Mouse (Mus musculus): ENCODE data around the gene Ccdc134.

Ccdc134 gene

DNA sequence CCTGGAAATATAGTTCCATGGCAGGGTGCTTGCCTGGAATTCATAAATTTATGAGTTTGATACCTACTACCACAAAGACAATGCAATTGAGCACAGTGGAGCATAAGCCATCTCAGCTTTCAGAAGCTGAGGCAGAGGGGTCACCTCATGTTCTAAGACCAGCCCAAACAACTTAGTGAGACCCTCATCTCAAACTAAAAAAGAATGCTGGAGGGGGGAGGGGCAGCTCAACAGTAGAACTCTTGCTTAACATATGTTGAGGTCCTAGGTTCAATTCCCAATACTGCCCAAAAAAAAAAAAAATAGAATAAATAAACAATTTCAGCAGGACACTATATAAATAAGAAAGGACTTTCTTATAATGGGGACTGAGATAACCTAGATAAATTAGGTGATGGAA, 22.3 kb downstream of the Ccdc134 start:
- DNase-seq: no peak

DNA sequence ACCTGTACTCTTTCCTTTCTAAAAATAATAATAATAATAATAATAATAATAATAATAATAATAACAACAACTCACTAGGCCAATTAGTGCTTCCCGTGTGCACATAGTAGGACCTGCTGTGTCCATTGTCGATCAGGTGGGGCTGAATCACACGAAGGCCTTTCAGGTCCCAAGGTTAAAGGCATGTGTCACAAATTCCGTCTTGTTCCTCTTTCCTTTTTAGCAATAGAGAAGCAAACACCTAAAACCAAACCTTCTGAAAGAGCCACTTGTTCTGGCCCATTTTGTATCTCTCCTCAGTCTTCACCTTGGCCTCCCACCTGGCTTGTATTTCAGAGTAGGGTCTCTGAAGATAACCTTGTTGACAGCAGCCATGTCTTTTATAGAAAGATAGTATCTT, 23.5 kb downstream of the Ccdc134 start:
- no peak for DNase-seq

DNA sequence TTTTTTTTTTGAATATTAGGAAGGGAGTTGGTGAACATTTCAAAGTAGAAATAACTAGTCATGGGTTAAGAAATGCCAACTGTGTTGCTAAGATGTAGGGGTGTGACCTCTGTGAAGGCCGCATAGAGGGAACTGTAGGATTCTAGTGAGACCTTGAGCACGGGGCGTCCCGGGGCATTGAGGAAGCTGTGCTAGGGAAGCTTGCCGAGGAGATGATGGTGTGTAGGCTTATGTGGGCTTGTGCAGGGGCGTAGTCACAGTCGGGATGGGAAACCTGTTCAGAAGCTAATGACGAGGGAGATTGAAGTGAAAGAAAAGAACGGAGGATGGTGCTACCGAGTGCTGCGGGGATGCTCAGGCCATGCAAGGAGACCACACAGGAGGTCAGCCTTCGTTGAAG, 24.3 kb downstream of the Ccdc134 start:
- DNase-seq: no peak

DNA sequence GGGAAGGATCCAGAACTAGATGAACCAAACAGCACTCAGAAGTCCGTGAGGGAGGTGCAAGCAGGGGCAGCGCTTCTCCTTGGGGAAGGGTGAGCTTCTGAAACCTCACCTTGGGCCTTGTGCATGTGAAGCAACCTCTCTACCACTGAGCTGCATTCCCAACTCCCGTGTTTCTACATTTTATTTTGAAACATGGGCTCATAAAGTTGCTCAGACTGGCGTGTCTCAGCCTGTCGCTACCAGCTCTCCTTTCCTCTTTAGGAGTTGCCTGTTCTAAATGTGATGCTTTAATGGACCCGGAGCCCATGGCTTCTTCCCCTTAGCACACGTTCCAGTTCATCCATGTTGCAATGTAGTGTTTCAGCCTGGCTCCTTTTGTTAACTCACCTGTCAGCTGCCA, 24.7 kb downstream of the Ccdc134 start:
- no peak for DNase-seq

DNA sequence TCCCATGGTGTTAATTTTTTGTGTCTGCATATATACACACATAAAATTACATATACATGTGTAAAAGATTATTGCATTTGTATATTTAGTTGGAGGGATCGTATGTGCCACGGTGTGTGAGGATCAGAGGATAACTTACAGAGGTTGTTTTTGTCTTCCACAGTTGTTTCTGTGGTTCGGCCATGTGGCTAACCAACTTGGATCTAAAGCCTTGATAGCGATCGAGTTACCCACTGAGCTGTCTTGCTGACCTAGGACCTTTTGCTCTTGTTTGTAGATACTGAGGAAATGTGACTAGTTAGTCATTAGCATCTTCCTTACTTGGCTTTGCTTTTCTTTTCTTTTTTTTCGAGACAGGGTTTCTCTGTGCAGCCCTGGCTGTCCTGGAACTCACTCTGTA, 28.6 kb downstream of the Ccdc134 start:
- no peak for DNase-seq

DNA sequence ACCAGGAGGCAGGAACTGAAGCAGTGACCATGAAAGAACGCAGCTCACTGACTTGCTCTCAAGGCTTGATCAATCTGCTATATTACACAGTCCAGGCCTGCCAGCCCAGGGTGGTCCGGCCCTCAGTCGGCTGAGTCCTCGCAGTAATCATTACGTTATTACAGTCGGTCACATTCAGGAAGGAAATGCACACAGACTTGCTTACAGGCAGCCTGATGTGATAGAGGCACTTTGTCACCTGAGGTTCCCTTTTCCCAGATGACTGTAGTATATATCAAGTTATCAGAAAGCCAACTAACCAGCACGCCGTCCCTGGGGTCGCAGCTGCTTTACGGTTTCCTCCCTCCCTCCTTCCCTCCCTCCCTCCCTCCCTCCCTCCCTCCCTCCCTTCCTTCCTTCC, 29.2 kb downstream of the Ccdc134 start:
- no peak for DNase-seq

DNA sequence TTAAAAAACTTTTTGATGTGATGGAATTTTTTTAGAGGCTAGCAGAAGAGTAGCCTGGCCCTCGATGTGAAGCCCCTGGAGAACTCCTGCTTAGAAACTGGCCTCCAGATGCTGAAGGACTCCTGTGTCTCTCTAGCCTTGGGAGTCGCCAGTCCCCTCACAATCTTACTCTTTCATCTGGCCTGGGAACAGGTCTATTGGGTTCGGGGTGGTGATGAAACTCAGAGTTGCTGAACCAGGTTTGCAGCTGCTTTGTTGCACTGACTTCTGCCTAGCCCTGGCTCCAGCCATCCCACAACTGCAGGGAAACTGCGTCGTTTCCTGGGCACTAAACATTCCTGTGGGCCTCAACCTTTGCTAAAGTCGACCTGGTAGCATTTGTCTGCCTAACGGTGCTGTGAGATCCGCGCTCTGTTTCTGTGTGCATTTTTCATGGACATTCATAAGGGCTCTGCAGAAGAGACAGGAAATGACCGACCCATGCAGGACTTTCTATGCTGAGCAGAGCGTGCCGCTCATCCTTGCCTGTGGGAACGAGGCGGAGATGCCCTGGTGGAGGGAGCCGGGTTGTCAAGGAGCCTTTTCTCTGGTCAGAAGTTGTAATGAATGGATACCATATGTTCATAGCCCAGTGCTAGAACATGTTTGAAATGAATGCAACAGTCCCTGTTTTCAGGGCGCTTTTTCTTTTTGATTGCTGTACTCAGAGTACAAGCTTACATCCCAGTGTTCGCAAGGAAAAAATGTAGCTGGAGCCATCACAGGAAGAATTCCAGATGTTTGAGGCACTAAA, 30.7 kb downstream of the Ccdc134 start:
- no peak for DNase-seq

DNA sequence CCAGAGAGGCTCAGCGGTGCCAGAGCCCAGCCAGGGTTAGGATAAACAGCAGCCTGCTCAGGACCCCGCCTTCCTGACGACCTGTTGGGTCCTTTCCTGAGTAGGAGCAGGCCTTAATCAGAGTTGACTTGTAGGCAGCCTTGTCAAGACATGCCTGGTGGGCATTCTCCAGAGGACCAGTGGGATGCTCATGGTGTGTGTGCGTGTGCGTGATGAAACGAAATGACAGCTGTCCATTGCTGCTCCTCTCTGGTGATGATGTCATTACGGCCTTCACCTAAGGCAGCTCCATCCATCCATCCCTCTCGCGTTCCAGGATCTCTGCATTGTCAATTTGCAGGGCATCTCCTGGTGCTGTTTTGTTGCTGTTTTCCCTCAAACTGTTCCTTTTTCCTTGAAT, 31.7 kb downstream of the Ccdc134 start:
- DNase-seq: no peak

DNA sequence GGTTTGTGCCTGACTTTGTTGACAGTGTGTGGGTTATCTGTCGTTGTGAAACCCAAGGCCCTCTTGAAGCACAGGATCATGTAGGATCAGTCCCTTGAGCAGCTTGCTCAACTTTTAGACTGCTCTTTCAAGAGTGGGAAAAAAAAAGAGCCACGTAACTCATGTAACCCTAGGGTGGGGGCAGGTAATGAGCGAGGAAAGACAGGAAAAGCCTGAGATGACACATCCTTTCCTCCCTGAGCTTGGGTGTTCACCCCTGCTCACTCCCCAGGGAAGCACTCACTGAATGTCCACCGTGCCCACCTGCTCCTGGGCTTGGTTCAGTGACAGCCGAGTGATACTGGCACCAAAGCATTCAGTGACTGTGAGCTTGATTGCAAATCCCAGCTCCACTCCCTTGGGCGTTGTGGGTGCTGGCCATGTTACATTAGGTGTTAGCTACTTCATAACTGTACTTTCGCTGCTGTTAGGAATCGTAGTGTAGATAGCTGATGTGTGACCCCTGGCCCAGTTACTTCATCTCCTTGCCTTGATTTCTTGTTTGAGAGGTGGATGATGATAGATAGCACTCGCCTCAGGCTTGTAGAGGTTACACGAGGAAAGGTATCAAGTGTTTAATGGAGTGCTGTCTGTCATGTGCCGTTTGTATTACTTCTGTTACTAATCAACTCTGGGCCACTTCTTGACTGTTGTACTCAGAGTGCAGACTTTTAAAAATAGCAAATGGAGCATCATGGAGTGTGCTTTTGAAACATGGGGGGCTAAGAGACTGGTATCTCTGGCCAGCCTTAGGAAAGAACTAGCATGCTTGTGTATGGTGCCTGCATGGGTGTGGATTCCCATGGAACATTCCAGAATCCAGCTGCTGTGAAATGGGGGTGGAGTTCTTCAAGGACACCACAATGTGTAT, 33.3 kb downstream of the Ccdc134 start:
- no peak for DNase-seq

DNA sequence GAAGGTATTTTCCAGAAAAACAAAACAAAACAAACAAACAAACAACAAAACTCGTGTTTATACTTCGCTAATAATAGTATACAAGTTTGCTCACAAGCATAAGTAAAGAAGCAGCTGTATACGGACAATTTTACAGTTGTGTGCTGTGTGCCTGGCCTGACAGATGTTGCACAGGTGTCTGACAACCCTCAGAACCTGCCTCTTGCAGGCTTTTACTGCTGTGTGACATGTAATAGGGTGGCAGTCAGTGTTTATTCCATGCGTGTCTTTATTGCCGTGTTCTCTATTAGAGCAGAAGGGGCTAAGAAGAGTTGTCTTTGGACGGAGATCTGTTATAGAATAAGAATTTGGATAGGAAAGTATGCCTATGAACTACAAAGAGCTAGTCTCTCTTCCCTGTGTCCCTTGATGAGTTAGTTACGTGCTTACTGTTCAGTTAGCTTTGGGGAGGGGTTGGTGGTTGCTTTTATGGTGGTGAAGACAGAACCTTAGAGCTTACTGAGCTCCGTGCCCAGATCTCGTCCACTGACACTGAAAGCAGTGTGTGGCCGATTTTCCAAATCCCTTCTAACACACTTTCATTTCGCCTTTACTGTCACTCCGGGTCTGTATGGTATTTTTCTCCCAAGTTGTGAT, 34.4 kb downstream of the Ccdc134 start:
- DNase-seq: no peak

DNA sequence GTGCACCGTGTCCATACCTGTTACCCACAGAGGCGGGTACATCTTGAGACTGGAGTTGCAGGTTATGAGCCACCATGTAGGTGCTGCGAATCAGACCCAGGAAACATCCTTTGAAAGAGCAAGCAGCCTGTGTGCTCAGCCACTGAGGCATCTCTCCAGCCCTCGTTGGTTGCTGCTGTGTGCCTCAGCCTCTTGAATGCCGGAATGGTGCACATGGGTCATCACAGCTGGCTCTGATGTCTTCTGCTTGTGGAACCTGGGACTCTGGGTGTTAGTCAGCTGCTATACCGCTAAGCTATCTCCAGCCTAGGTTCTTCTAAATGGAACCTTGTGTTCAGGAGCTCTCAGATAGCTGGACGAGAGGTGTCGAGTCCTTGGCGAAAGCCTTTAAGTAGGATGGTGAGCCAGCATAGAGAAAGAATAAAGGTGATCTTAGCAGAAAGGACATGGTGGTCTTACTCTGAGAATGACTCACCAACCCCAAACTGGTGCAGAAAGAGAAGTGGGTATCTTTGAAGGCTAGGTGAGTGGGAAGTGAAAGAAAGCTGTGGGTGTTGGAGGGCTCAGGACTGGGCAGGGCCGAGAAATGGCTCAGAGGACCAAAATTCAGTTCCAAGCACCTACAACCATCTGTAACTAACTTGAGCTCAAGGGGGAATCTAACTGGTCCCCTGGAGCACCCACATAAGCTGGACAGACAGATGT, 35.8 kb downstream of the Ccdc134 start:
- no peak for DNase-seq

DNA sequence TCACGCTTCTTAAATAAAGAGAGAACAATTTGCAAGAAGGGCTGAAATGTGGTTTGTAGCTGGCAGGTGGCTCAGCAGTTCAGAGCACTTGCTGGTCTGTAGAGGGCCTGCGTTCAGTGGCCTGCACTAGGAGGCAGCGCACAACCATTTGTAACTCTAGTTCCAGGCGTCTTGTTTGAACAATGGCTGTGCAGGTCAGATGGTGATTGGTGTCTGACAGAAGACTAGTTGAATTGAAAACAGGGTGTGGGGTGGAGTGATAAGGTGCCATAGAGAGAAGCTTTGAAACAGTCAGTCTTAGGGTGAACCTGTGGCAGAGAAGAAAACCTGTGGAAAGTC, 36.3 kb downstream of the Ccdc134 start:
- no peak for DNase-seq

DNA sequence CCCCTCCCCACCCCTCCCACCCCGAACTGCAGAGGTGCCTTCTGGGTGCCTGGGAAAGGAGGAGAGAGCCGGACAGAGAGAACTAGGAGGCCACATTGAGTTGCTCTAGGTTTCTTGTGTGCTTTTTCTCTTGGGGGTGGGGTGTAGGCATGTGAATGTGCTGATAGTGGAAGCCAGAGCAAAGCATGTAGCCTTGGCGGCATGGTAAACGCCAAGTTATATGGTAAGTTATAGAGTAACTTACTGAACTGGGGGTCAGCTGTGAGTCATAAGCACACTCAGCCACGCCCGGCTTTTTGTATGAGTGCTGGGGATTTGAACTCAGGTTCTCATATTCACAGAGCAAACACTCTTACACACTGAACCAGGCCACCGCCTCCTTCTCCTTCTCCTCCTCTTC, 36.8 kb downstream of the Ccdc134 start:
- no peak for DNase-seq

DNA sequence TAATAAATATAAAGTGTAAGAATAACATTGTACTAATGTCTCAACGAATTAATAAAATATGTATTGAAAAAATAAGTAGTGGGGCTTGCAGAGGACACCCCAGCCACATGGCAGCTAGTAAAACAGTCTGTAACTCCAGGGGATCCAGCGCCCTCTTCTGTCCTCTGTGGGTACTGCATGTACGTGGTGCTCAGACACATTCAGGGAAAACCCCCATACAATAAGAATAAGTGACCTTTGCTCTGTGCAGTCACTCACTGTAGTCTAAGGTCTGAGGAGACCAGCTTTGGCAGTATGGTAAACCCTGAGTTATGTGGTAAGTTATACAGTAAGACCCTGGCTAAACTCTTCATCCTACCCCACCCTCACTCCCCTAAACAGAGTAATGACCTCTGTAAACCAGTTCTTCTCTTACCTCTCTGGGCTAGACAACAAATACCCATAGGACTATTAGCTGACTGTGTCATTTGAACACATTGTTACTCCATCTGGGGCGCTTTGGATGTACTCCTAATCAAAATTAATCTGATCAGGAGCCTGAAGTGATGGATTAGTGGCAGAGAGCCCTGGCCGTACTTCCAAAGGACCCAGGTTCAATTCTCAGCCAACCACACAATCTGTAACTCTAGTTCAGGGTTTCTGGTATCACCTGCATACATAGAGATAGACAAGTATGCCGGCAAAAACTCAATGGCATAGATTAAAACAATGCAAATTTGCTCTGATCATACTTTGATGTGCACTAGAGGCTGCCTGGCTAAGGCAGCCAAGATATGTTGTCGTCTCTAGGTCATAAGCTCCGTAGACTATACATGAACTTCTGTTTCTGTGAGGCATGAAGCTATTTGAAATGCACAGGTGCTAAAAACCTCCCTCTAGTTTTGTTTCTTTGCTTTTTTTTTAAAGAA, 37.9 kb downstream of the Ccdc134 start:
- peak; percentile 78 for DNase-seq

DNA sequence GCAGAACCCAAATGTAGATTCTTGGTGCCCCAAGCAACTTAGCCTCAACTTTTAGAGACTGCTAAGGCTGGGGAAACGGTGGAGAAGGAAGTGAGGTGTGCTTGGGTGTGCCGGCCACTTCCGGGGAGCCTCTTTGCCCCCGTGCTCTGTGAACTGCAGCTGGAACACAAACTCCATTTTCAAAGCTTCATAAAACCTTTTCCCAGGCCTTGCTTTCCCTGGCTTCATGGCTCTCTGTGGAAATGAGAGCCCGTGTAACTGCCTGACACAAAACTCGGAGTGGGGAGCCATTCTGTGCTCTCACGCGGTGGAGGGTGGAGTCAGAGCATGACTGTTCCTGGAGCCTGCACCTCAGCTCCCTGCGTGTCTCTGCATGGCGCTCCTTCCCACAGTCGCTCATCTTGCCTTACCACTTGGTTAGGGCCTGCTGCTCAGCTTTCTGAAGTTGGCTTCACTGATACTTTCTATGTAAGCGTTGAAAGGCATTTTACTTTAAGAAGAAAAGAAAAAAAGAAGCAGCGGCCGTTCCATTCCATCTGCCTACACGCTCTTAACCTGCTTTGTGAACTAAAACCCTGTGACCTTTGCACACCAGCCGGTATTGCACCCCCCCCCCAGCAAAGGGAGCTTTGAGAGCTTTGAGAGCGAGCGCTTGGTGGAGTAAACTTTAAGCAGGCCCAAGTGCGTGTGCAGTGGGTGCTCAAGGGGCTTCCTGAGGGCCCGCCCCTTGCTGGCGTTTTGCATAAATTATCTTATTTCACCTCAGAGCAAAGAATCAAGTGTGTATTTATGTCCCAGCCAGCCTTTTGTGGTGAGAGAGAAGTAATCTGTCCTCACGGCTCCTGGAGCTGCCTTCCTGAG, 38.7 kb downstream of the Ccdc134 start:
- no peak for DNase-seq

DNA sequence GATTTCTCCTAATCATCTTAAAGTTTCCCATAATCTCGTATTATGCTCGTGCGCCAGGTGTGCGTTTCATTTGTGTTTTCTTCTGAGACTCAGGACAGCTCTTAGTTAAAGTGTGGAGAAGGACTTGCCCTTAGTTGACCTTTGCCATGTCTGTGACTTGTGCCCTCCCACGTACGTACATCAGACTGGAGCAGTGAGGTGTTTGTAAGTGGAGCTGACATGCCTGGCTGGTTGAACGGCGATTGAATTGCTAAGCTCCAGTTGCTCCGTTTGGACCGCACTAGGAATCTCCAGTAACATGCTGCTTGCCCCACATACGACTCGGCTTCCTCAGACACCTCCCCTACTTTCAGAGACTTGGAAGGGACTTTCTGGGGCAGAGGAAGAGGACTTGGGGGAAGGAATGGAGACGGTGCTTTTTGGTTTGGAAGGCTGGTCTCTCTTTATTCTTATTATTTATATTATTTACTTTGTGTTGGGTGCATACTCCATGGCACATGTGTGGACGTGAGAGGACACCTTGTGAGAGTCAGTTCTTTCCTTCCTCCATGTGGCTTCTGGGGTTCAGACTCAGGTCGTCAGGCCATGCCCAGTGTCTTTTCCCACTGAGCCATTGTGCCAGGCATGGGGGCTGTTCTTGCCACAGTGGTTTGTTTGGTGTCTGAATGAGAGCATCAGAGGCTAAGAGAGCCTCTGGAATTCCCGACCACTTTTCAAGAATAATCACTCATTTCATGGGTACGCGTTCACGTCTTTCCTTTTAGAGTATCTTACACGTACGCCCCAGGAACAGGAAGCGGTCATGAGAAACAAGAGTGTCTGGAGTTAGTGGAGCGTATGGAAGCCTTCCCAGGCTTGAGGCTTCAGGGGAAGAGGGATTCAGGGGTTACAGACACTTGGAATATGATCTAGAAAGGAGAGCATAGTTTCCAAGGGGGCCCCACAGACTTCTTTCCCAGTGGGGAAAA, 39.8 kb downstream of the Ccdc134 start:
- no peak for DNase-seq

DNA sequence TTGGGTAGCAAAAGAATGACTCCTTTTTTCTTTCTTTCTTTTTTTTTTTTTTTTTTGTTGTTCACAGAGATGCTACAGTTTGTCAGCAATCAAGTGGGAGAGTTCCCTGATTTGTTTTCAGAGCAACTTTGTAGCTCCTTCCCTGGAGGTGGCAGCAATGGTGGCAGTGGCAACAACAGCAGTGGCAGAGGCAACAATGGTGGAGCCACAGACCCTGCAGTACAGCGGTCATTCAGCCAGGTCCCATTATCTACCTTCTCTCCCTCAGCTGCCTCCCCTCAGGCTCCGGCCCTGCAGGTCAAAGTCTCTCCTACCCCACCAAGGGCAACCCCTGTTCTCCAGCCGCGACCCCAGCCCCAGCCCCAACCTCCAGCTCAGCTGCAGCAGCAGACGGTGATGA, 41.9 kb downstream of the Ccdc134 start:
- DNase-seq: no peak

DNA sequence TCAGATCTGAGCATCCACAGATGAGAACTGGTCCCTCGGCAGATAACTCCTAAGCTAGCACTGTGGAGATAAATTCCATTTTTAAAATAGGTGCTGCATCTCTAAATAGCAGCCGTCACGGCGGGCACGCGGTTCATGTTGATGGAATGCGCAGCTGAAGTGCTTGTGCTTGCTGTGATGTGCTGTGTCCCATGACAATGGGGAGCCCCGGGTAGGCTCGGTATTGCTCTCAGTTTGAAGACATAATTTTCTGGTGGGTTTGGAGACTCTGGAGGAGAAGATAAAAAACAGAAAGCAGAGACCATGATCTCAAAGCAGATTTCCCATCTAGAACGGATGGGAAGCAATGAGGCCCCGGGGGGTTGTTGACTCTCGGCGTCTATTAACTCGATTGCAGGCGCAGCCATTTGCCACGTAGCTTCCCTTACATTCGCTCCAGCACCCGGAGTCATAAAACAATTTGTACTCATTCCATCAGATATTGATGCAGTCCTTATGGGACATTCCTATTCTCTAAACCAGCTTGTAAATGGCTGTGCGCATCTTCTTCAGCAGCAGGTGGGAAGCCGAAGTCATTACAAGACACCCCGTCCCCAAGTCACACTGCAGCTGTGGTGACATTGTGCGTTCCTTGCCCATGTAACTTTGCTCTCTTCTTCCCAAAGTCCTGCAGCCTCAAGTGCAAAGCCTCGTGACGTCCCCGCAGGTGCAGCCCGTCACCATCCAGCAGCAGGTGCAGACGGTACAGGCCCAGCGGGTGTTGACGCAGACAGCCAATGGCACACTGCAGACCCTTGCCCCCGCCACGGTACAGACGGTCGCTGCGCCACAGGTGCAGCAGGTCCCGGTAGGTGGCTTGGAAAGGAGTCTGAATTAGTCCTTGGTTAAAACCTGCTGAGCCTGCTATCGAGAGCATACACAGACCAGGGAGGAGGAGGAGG, 43.0 kb downstream of the Ccdc134 start:
- DNase-seq: peak; percentile 56

DNA sequence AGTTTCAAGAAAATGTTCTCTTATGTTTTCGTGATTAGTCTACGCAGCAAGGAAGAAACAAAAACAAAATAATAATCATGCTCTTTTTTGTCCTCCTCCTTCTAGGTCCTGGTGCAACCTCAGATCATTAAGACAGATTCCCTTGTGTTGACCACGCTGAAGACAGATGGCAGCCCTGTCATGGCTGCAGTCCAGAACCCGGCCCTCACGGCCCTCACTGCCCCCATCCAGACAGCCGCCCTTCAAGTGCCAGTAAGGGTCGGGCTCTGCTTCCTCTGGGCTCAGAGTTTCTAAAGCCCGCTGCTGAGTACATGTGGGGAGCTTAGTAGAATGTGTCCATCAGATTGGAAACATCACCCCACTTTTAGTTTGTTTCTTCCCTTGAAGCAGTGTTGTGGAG, 44.9 kb downstream of the Ccdc134 start:
- DNase-seq: peak; percentile 64
